Mouse (Mus musculus): ENCODE measurements at regions not wholly inside any gene's neighbourhood (a gene's known extent, or its start where the extent isn't known, plus 50 kb on each side); places are given as distances from the start of the nearest gene placed in this dataset.

DNA sequence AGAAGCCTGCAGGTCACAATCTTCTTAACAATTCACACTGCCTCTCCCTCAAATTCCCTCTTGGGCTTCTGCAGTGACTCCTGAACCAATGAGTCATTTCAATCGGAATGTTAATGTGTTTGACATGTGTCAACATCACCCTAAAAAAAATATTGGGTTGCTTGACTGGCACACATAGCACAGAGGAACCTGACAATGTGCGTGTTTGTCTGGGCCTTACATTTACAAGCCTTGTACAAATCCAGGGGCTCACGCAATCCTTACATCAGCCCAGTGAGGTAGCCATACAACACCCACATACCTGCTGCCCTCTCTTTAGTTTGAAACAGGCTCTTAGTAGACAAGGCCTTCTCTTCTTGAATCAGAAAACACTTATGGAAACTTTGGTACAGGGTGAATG lies 153.8 kb upstream of the Maf start:
- Histone ChIP-seq H3K27me3 (no peaks in the 10 kb centered on the region), H3K4me3 (no peak overlapping the region), H3K36me3 (no peaks in the 10 kb centered on the region), H3K9ac (no peak overlapping the region), H3K9me3 (no peaks in the 10 kb centered on the region), H3K4me2 (no peak overlapping the region), H3K27ac (replicated peaks) (no peak overlapping the region), H3K4me1 (replicated peaks) (no peaks in the 10 kb centered on the region)
- WGBS: 86% methylated on average over 3 of the region's 3 CpGs
- no peak for ATAC-seq (ENCODE audit: low read depth)

DNA sequence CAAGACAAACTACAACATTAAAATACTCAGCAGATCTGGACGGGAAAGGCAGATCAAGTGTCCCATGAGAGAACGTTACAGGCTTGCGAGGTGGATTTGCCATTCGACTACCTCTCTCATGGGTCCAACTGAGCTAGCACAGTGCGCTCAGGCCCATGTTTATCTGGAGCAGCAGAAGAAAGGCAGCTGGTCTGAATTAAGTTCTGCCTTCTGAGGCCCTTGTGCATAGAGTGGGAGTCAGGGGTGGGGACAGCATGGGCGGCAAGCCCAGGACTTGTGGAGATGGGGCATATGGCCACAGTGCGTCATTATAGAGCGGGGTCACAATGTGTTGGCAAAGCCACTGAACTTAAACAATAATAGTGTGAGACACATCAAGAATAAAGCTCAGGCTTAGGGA lies 151.8 kb upstream of the Maf start:
- no peak for ATAC-seq (ENCODE audit: low read depth)
- Histone ChIP-seq H3K27ac (replicated peaks) (no peak overlapping the region), H3K4me1 (replicated peaks) (no peaks in the 10 kb centered on the region), H3K27me3 (no peaks in the 10 kb centered on the region), H3K36me3 (no peaks in the 10 kb centered on the region), H3K9ac (no peak overlapping the region), H3K4me3 (no peak overlapping the region), H3K4me2 (no peak overlapping the region), H3K9me3 (no peaks in the 10 kb centered on the region)
- WGBS: 82% methylated on average over 8 of the region's 8 CpGs

DNA sequence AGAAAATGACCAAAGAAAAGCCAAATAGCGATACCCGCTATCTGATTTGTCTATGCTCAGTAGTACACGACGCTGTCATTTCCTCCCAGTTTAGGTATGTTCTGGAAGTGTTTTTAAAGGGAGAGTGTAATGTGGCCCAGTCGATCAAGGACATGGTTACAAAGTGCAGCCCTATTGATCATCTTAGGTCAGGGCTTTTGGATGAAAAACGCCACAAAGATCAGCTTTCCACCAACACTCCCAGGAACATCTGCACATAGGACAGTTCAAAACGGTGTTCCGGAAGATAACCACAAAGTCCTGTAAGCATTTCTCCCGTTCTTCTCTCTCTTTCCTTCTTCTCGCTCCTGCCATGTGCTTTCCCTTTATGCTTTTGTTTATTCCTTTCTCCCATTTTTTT lies 149.2 kb upstream of the Maf start:
- ATAC-seq (ENCODE audit: low read depth): no peak
- no peak overlapping the region for H3K4me2 ChIP-seq
- no peaks in the 10 kb centered on the region for H3K27me3 ChIP-seq
- WGBS: 90% methylated on average over 10 of the region's 10 CpGs
- H3K36me3 ChIP-seq: no peaks in the 10 kb centered on the region
- no peaks in the 10 kb centered on the region for H3K4me1 ChIP-seq (replicated peaks)
- H3K9me3 ChIP-seq: no peaks in the 10 kb centered on the region
- no peak overlapping the region for H3K9ac ChIP-seq
- no peak overlapping the region for H3K4me3 ChIP-seq
- H3K27ac ChIP-seq (replicated peaks): no peak overlapping the region

DNA sequence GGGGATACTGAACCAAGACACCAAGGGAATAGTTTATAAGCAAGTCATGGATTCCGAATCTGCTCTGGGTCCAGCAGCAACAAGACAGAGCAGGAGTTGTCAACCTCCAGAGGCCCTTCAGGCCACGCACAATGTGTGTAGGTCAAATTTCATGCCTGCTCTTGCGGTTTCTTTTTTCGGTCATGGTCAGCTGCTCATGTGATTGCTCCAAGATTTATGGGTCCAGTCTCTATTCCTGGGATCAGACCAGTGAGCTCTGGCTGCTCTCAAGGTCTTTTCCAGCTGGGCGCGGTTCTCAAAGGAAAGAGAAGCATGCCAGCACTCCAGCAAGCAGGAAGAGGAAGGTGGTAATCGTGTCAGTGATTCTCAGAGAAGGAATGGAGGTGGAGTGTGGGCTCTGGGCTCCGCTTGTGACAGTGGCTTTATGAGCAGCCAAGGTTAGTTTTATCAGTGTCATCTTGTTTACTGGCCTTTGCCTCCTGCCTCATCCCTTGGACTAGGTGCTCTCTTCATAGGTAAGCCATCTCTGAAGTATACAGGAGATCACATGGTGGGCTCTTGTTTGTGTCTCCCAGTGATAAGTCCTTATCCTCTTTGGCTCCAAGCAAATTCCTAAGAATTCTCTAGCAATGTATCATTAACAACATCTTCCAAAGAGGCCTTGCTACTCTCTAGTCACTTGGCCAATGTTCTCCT lies 148.5 kb upstream of the Maf start:
- no peaks in the 10 kb centered on the region for H3K9me3 ChIP-seq
- ATAC-seq (ENCODE audit: low read depth): no peak
- no peak overlapping the region for H3K4me3 ChIP-seq
- H3K27me3 ChIP-seq: no peaks in the 10 kb centered on the region
- no peak overlapping the region for H3K9ac ChIP-seq
- H3K27ac ChIP-seq (replicated peaks): no peak overlapping the region
- H3K36me3 ChIP-seq: no peaks in the 10 kb centered on the region
- H3K4me2 ChIP-seq: no peak overlapping the region
- WGBS: 84% methylated on average over 8 of the region's 8 CpGs
- H3K4me1 ChIP-seq (replicated peaks): no peaks in the 10 kb centered on the region

DNA sequence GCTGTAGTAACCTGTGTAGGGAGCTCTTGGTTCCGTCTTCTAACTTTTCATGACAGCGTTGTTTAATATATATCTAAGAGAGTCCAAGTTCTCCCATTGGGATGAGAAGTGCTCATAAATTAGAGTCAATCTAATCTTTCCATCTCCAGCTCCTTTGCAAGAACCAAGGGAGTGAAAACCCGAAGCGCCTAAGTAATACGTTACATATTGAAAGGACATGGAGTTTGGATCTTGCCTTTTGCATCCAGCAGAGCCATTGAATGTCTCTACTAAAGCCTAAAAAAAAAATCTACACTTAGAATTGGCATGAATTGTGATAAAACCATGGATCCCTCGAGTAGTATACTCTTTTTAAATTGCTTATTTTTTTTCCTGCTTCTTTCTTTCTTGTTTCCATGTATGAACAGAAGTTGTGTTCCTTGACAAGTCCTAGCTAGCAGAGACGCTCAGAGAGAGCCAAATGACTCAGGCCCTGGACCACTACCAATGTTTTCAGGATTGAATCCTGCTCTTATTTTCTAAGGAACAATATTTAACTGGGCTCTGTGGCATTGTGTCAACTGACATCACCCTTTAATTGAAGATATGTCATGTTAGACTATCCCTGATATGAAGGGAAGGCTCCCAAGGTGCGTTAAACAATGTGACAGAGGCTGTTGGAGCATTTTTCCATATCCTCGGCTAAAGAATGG lies 146.8 kb upstream of the Maf start:
- H3K4me1 ChIP-seq (replicated peaks): no peaks in the 10 kb centered on the region
- H3K4me3 ChIP-seq: no peak overlapping the region
- no peaks in the 10 kb centered on the region for H3K9me3 ChIP-seq
- H3K36me3 ChIP-seq: no peaks in the 10 kb centered on the region
- no peak overlapping the region for H3K27ac ChIP-seq (replicated peaks)
- no peaks in the 10 kb centered on the region for H3K27me3 ChIP-seq
- no peak for ATAC-seq (ENCODE audit: low read depth)
- no peak overlapping the region for H3K9ac ChIP-seq
- H3K4me2 ChIP-seq: no peak overlapping the region
- 90% methylated on average over 9 of the region's 9 CpGs for WGBS

DNA sequence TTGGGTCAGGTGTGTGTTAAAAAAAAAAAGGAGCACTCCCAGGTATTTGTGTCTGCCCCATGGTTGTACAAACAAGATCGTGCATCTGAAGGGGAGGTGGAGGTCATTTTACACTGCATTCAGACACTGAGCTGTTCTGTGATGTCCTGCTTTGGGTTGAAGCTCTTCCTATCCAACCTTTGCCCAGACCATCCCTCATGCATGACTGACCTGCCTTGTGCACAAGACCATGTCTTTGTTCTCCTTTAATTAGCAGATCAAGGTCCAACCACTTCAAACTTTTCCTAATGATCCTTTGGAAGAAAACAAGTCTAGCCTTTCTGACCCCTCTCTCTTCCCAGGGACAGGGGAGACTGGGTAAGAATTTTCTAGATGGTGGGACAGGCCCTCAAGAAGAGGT lies 143.0 kb upstream of the Maf start:
- Histone ChIP-seq H3K27ac (replicated peaks) (no peak overlapping the region), H3K4me2 (no peak overlapping the region), H3K9me3 (no peaks in the 10 kb centered on the region), H3K27me3 (no peaks in the 10 kb centered on the region), H3K4me1 (replicated peaks) (no peaks in the 10 kb centered on the region), H3K4me3 (no peak overlapping the region), H3K9ac (no peak overlapping the region), H3K36me3 (no peaks in the 10 kb centered on the region)
- no peak for ATAC-seq (ENCODE audit: low read depth)
- 72% methylated on average over 1 of the region's 1 CpGs for WGBS

DNA sequence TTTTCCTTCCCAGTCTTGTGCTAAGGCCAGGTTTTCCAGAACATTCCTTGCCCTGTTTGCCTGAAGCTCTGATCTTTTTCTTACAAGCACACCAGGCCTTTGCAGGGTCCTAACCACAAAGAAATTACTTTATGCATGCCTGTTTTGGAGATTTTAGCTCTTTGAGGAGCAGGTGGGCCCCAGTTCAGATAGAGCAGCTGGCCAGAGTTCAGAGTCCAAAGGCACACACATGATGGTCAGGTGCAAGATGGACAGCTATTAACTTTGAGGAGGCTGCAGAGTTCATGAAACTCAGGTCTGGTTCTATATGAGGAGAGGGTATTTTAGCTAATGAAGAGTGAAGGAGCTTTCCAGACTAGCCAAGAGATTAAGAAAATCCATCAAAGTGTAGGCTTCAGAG lies 125.8 kb upstream of the Maf start:
- Histone ChIP-seq H3K27me3 (no peaks in the 10 kb centered on the region), H3K36me3 (no peaks in the 10 kb centered on the region), H3K4me1 (replicated peaks) (no peaks in the 10 kb centered on the region), H3K9ac (no peak overlapping the region), H3K4me3 (no peak overlapping the region), H3K4me2 (no peak overlapping the region), H3K27ac (replicated peaks) (no peak overlapping the region), H3K9me3 (no peaks in the 10 kb centered on the region)
- no peak for ATAC-seq (ENCODE audit: low read depth)

DNA sequence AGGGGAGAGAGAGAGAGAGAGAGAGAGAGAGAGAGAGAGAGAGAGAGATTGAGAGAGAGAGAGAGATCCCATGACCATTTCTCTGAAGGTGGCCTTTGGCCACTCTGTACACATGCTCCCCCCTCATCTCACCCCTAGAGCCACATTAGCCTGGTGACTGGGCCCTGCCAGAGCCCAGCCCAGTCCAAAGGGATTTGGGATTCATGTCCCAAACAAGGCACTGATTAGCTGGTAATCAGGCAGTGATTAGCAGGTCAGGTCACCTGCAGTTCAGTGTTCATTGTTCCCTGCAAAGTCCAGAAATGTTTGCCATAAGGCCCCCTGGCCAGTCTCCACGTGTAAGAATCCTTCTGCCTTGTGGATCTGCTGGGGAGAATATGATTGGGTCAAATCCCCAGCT lies 124.1 kb upstream of the Maf start:
- ATAC-seq (ENCODE audit: low read depth): no peak
- Histone ChIP-seq H3K4me1 (replicated peaks) (no peaks in the 10 kb centered on the region), H3K36me3 (no peaks in the 10 kb centered on the region), H3K9me3 (no peaks in the 10 kb centered on the region), H3K27ac (replicated peaks) (no peak overlapping the region), H3K9ac (no peak overlapping the region), H3K4me2 (no peak overlapping the region), H3K27me3 (no peaks in the 10 kb centered on the region), H3K4me3 (no peak overlapping the region)
- WGBS: 41% methylated on average over 1 of the region's 1 CpGs

DNA sequence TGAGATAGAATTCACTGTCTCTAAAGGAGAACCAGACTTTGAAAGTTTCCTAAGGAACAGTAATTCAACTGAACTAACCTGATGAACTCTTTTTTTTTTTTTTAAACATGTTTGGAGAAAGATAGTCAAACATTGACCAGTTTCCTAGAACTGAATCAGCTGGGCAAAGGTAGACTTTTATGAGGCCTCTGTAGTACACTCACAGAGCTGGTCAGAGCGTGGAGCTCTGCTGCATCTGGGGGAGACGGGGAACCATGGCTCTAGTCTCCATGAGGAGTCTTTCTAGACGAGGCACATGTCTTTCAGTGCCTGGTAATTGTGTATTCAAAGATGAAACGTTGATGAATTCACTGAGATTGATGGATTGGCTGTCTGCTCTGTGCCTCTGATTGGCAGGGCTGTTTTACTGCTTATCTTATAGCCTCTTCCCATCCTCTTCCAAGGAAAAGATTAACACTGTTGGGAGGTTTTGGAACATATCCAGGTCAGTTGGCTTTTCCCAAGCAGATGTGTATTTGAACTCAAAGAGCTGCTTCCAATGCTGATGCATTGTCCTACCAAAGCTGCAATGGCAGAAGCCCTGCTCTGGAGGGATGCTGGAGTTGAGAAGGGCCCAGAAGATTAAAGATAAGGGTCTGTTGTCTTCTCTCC lies 122.5 kb upstream of the Maf start:
- H3K4me3 ChIP-seq: no peak overlapping the region
- H3K9ac ChIP-seq: no peak overlapping the region
- no peaks in the 10 kb centered on the region for H3K27me3 ChIP-seq
- H3K9me3 ChIP-seq: no peaks in the 10 kb centered on the region
- H3K4me2 ChIP-seq: no peak overlapping the region
- H3K27ac ChIP-seq (replicated peaks): no peak overlapping the region
- ATAC-seq (ENCODE audit: low read depth): no peak
- no peaks in the 10 kb centered on the region for H3K4me1 ChIP-seq (replicated peaks)
- H3K36me3 ChIP-seq: no peaks in the 10 kb centered on the region
- 65% methylated on average over 4 of the region's 4 CpGs for WGBS

DNA sequence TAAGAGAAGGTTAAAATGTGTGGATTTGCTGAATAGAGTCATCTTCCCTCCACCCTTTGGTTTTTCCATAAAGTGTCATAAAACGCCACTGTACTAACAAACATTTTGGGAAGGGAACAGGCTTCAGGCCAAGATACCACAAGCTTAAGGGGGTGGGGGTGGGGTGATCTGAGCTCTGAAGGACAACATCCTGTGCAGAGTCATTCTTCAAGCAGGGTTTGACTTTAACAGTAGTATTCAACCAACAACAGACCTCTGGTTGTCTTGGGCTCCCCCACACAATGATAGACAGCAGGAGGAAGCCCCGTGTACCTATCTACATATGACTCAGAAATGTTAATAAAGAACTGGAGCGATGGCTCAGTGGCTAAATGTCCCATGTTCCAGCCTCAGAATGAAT lies 118.9 kb upstream of the Maf start:
- Histone ChIP-seq H3K36me3 (no peaks in the 10 kb centered on the region), H3K4me2 (no peak overlapping the region), H3K27me3 (no peaks in the 10 kb centered on the region), H3K9me3 (no peaks in the 10 kb centered on the region), H3K27ac (replicated peaks) (no peak overlapping the region), H3K9ac (no peak overlapping the region), H3K4me3 (no peak overlapping the region), H3K4me1 (replicated peaks) (no peaks in the 10 kb centered on the region)
- ATAC-seq (ENCODE audit: low read depth): no peak
- WGBS: 81% methylated on average over 3 of the region's 3 CpGs

DNA sequence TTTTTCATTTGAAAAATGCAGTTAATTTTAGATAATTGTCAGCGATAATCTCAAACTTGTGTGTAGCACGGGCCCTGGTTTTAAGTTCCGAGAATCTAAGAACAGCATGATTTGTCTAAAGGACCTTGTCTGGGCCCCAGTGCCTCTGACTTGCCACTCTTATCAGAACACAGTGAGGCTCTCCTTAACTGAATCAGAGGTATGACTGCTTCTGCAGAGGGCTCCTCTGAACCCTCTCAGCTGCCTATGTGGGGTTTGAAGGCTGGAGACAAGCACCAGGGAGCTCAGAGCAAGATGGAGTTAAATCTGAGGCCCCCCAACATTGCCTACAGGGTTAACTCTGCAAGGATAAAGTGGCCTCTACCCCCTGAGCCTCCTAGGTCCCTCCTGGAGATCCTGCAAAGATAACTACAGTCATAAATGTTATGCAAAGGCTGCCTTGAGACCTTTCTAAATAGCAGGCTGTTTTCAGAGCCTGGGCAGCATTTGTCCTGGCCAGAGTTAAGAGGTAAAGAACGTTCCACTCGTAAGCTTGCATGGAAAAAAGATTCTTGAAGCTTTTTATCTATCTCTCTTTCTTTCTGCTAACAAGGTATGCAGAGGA lies 118.4 kb upstream of the Maf start:
- Histone ChIP-seq H3K4me2 (no peak overlapping the region), H3K27me3 (no peaks in the 10 kb centered on the region), H3K27ac (replicated peaks) (no peak overlapping the region), H3K9ac (no peak overlapping the region), H3K36me3 (no peaks in the 10 kb centered on the region), H3K9me3 (no peaks in the 10 kb centered on the region), H3K4me1 (replicated peaks) (no peaks in the 10 kb centered on the region), H3K4me3 (no peak overlapping the region)
- no peak for ATAC-seq (ENCODE audit: low read depth)
- 77% methylated on average over 5 of the region's 5 CpGs for WGBS

DNA sequence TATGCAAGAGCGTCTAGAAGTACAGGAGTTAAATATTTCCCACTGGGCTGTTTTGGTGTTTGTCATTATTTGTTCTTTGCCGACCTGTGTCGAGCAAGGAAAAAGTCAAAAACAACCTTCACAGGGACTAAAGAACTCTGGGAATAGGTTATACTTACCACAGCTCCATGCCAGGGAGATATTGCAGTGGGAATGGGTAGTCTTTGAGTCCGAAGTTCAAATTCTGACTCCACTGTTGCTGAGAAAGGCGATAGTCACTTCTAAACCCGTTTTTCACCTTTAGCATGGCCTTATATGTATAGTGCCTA lies 116.8 kb upstream of the Maf start:
- Histone ChIP-seq H3K27me3 (no peaks in the 10 kb centered on the region), H3K4me3 (no peak overlapping the region), H3K9me3 (no peaks in the 10 kb centered on the region), H3K4me2 (no peak overlapping the region), H3K4me1 (replicated peaks) (no peaks in the 10 kb centered on the region), H3K9ac (no peak overlapping the region), H3K36me3 (no peaks in the 10 kb centered on the region), H3K27ac (replicated peaks) (no peak overlapping the region)
- no peak for ATAC-seq (ENCODE audit: low read depth)
- 92% methylated on average over 6 of the region's 6 CpGs for WGBS

Data from neural tube, embryonic 13.5 days (tissue).